Mouse (Mus musculus) embryonic fibroblast, embryonic 13.5 days (primary cell): ENCODE measurements at regions not wholly inside any gene's neighbourhood (a gene's known extent, or its start where the extent isn't known, plus 50 kb on each side); places are given as distances from the start of the nearest gene placed in this dataset.

Source experiments
- H3K27ac ChIP-seq: 2 replicates; pipeline ENCODE4 v1.5.1; 2012; ENCODE audit warnings: low read length, control low read depth, inconsistent platforms; ENCODE audit not compliant: insufficient read depth
- H3K4me1 ChIP-seq: 2 replicates; pipeline ENCODE4 v1.6.1; 2011; ENCODE audit warnings: low read length; ENCODE audit not compliant: control insufficient read depth, insufficient read depth
- H3K4me3 ChIP-seq: 2 replicates; pipeline ENCODE4 v1.5.1; 2011; ENCODE audit warnings: mild to moderate bottlenecking, control low read depth, low read length; ENCODE audit not compliant: insufficient read depth
- CTCF ChIP-seq: IDR thresholded peaks from 2 replicates; pipeline ENCODE4 v1.5.1; 2011; ENCODE audit warnings: mild to moderate bottlenecking, control low read depth, low read length, moderate library complexity, borderline replicate concordance; ENCODE audit not compliant: insufficient read depth
- POLR2A ChIP-seq: IDR thresholded peaks from 2 replicates; pipeline ENCODE4 v1.6.1; 2011; ENCODE audit warnings: low read depth, mild to moderate bottlenecking, control low read depth, low read length, moderate library complexity

GRCm38 (mm10) chr11:111212038-111212701 is 146.2 kb downstream of the Kcnj2 start:
- Histone ChIP-seq H3K4me3 (no peak overlapping the region), H3K4me1 (no peaks in the 10 kb centered on the region), H3K27ac (no peak overlapping the region)
- TF ChIP-seq CTCF (no peak), POLR2A (no peak)

- TF ChIP-seq CTCF (no peak), POLR2A (no peak)
- Histone ChIP-seq H3K4me1 (no peaks in the 10 kb centered on the region), H3K4me3 (no peak overlapping the region), H3K27ac (no peak overlapping the region)
These were observed 146.9 kb downstream of the Kcnj2 start for GRCm38 (mm10) chr11:111212702-111213328.

GRCm38 (mm10) chr11:111215006-111215405 is 149.0 kb downstream of the Kcnj2 start:
- Histone ChIP-seq H3K4me3 (no peak overlapping the region), H3K4me1 (no peaks in the 10 kb centered on the region), H3K27ac (no peak overlapping the region)
- TF ChIP-seq CTCF (no peak), POLR2A (no peak)

GRCm38 (mm10) chr11:111223834-111224233 is 157.9 kb downstream of the Kcnj2 start:
- no peak overlapping the region for H3K4me3 ChIP-seq
- no peaks in the 10 kb centered on the region for H3K4me1 ChIP-seq
- no peak for TF ChIP-seq CTCF
- no peak overlapping the region for H3K27ac ChIP-seq

- TF ChIP-seq POLR2A (no peak), CTCF (no peak)
- Histone ChIP-seq H3K4me1 (no peaks in the 10 kb centered on the region), H3K4me3 (no peak overlapping the region), H3K27ac (no peak overlapping the region)
These were observed 161.3 kb downstream of the Kcnj2 start for GRCm38 (mm10) chr11:111227305-111227704.

- no peak overlapping the region for H3K27ac ChIP-seq
- no peak for TF ChIP-seq CTCF
- no peak for TF ChIP-seq POLR2A
- H3K4me1 ChIP-seq = no peaks in the 10 kb centered on the region
- no peak overlapping the region for H3K4me3 ChIP-seq
These were observed 170.8 kb downstream of the Kcnj2 start for GRCm38 (mm10) chr11:111236741-111237140.

- TF ChIP-seq CTCF (no peak), POLR2A (no peak)
- H3K4me3 ChIP-seq = no peak overlapping the region
- H3K4me1 ChIP-seq = no peaks in the 10 kb centered on the region
- no peak overlapping the region for H3K27ac ChIP-seq
These were observed 173.8 kb downstream of the Kcnj2 start for GRCm38 (mm10) chr11:111239784-111240183.

- no peaks in the 10 kb centered on the region for H3K4me1 ChIP-seq
- no peak for TF ChIP-seq CTCF
- TF ChIP-seq POLR2A = no peak
- H3K27ac ChIP-seq = no peak overlapping the region
- H3K4me3 ChIP-seq = no peak overlapping the region
These were observed 186.3 kb downstream of the Kcnj2 start for GRCm38 (mm10) chr11:111252226-111252625.

- Histone ChIP-seq H3K4me3 (no peak overlapping the region), H3K27ac (no peak overlapping the region), H3K4me1 (no peaks in the 10 kb centered on the region)
- TF ChIP-seq POLR2A (no peak), CTCF (no peak)
These were observed 190.6 kb downstream of the Kcnj2 start for GRCm38 (mm10) chr11:111256596-111256995.

- no peak for TF ChIP-seq POLR2A
- TF ChIP-seq CTCF = no peak
- Histone ChIP-seq H3K4me3 (no peak overlapping the region), H3K27ac (no peak overlapping the region), H3K4me1 (no peaks in the 10 kb centered on the region)
These were observed 194.9 kb downstream of the Kcnj2 start for GRCm38 (mm10) chr11:111260691-111261383.
